Mouse (Mus musculus) lung, adult 2 months (tissue): ENCODE data around the gene Satb1. TPM values are rescaled to one million over a fixed set of nuclear protein-coding genes. Genes with fewer than 3 reads are reported as not detected.

Experiments used
- DNase-seq: peaks from one replicate; pipeline ENCODE4 v3.0.0; 2022
- H3K4me1 ChIP-seq: fragments of 200-500 bp; 2 replicates; pipeline ENCODE4 v1.6.1; 2011; ENCODE audit warnings: low read length; ENCODE audit not compliant: control insufficient read depth, insufficient read depth
- H3K4me3 ChIP-seq: fragments of 200-500 bp; replicated peaks from 2 replicates; pipeline ENCODE3; 2011; ENCODE audit warnings: low read depth, mild to moderate bottlenecking, control low read depth, low read length; ENCODE audit errors: extremely low read depth
- CTCF ChIP-seq: fragments of 200-500 bp; IDR thresholded peaks from 2 replicates; pipeline ENCODE4 v1.5.1; 2011; ENCODE audit warnings: mild to moderate bottlenecking, low read length, control low read depth; ENCODE audit not compliant: insufficient read depth
- POLR2A ChIP-seq: fragments of 200-500 bp; IDR thresholded peaks from 2 replicates; pipeline ENCODE4 v1.6.1; 2011; ENCODE audit warnings: low read depth, mild to moderate bottlenecking, control low read depth, low read length, borderline replicate concordance; ENCODE audit errors: extremely low read depth
- WGBS: fragments of 180-500 bp; shearing (Covaris S2); methylation state at CpG from one replicate; pipeline ENCODE4 v1.1.7; 2018; 5-methylcytosine and 5-hydroxymethylcytosine counted together
- polyA plus RNA-seq: library from polyadenylated mRNA; depleted of rRNA; stranded (reverse); fragments of >200 nt; gene quantifications from 2 replicates; pipeline ENCODE4 v1.2.3, GENCODE M21; 2012

Satb1 gene
- polyA plus RNA-seq, 1 experiment = 8.4 TPM

DNA sequence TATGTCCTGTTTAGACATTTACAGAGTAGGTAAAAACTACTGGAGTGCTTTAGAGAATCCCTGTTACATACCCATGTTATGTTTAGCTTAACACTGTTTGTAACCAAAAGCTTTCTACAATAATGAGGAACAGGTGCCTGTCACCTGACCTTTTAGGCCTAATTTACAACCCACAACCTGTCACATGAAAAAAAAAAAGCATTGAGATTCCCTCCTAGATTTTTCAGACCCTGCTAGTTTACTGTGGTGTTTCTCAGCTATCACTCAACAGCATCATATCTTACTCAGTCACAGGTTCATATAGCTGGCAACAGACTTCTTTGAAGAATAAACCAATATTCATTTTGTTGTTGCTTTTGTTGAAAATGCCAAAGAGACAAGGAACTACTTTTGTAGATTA lies 3.7 kb downstream of the Satb1 start:
- DNase-seq = no peak
- H3K4me1 ChIP-seq = no peaks in the 10 kb centered on the region
- no peak for TF ChIP-seq POLR2A
- TF ChIP-seq CTCF = no peak
- H3K4me3 ChIP-seq = no peak overlapping the region

DNA sequence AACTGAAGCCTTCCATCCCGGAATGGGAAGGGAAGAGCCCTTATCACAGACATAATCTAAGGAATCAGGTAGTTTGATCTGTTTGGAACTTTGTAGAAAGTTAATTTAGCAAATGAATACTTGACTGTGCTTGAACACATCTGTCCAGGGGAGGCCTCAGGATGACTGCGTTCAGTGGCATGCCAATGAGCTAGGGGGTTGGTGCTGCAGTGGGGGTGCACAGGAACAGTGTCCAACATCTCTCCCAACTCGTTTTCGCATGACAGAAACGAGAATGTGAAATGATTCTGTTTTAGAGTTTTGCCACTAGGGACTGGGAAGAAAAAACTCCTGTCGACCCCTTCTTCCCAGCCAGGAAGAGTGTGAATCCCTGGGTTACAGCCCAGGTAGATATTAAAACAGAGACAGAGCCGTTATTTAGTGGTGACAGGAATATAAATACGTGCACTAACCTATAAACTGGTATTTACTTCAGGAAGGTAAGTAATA lies 5.1 kb downstream of the Satb1 start:
- no peaks in the 10 kb centered on the region for H3K4me1 ChIP-seq
- TF ChIP-seq POLR2A = no peak
- TF ChIP-seq CTCF = no peak
- no peak for DNase-seq
- H3K4me3 ChIP-seq = no peak overlapping the region
- 51% methylated on average over 8 of the region's 8 CpGs for WGBS

DNA sequence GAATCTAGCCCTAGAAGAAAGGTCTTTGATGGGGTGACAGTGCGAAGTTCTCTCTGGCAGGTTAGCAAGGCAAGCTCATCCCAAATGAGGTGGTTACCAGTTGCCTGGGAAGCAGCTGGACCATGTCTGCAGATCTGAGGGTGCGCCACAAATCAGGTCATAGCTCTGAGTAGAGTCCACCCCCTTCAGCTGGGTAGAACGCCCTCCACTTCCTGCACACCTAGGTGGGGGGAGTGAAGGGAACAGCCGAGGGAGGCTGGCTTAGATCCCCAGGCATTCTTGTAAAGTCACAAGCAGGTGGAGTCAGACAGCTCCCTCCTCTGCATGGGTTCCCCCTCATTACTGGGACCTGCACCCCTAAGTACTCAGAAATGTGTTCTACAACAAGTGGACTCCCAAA lies 6.6 kb downstream of the Satb1 start:
- Histone ChIP-seq H3K4me1 (no peaks in the 10 kb centered on the region), H3K4me3 (no peak overlapping the region)
- TF ChIP-seq CTCF (no peak), POLR2A (no peak)

DNA sequence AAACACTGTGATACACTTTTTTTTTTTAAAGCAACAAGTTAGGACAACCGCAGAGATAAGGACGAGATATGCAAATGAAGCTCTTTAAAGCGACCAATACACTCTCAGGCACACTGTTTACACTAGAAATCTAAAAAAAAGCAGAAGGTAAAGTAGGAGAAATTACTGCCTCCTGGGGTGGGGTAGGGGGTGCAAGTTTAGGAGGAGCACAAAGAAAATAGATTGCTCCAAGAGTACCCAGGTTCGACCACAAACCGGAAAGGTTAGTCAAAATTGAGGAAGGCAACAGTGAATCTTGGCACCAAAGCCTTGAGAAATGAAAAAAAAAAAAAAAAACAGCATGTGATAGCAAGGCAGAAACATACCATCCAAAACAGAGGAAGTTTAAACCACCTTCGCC lies 18.8 kb downstream of the Satb1 start:
- DNase-seq = no peak
- TF ChIP-seq POLR2A (no peak), CTCF (no peak)
- 38% methylated on average over 6 of the region's 6 CpGs for WGBS
- Histone ChIP-seq H3K4me1 (no peaks in the 10 kb centered on the region; the same call in 1 of the 2 replicates), H3K4me3 (no peak overlapping the region)

More for the DNA sequence above, 6.6 kb downstream of the Satb1 start:
- DNase-seq = no peak
- 54% methylated on average over 4 of the region's 4 CpGs for WGBS

DNA sequence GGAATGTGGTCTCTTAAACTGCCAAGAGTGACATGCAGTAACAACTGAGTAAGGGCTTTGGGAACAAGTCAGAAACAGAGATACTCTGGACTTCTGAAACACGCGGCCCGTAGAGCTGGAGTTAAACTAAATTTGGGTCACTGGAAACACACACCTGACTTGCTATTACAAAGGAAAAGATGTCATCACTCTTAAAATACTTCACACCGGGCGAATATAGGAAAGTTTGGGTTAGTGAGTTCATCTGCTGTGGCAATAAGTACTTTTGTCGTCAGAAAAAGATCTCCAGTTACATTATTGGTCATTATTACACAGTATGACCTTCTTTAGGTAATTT lies 19.3 kb downstream of the Satb1 start:
- TF ChIP-seq CTCF = no peak
- no peak for DNase-seq
- under 1% methylated on average over 6 of the region's 6 CpGs for WGBS
- H3K4me1 ChIP-seq = no peaks in the 10 kb centered on the region; the same call in 1 of the 2 replicates
- peak overlapping the region; percentile 60 for H3K4me3 ChIP-seq

DNA sequence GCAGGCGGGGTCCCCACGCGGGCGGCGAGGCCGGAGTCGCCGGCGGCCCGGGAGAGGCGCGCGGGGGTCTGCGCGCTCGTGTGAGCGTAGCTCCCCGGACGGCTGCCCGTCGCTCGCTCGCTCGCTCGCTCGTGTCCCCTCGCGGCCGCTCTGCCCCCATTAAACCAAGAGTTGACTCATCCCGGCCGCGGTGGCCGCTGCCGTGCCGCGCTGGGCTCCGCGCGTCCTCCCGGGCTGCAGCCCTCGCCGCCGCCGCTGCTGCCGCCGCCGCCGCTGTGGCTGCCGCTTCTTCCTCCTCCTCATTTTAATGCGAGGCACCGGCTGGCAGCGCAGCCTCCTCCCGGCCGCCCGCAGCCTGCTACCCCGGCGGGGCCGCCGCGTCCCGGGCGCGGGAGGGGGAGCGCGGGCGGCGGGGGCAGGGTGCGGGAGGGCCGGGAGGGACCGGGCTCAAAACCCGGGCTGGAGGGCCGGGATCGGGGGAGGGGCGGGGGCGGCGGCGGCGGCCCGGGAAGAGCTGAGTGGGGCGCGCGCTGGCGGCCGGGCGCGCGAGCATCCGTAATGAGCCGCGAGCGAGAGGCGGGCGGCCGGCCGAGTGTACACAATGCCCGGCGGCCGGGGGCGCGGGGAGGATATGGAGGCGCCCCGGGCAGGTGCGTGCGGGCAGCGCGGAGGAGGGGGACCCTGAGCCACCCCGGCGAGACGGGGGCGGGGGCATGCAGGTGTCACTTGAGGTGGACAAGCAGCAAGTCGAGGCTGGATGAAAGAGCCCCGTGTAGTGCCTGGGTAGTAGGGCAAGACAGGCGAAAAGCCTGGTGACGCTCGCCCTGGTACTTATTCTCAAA lies 19.9 kb downstream of the Satb1 start:
- DNase-seq = peak; percentile 37
- Histone ChIP-seq H3K4me3 (peak overlapping the region; percentile 64), H3K4me1 (no peaks in the 10 kb centered on the region; the same call in 1 of the 2 replicates)
- no peak for TF ChIP-seq CTCF
- TF ChIP-seq POLR2A = no peak
- WGBS = 1% methylated on average over 112 of the region's 115 CpGs

DNA sequence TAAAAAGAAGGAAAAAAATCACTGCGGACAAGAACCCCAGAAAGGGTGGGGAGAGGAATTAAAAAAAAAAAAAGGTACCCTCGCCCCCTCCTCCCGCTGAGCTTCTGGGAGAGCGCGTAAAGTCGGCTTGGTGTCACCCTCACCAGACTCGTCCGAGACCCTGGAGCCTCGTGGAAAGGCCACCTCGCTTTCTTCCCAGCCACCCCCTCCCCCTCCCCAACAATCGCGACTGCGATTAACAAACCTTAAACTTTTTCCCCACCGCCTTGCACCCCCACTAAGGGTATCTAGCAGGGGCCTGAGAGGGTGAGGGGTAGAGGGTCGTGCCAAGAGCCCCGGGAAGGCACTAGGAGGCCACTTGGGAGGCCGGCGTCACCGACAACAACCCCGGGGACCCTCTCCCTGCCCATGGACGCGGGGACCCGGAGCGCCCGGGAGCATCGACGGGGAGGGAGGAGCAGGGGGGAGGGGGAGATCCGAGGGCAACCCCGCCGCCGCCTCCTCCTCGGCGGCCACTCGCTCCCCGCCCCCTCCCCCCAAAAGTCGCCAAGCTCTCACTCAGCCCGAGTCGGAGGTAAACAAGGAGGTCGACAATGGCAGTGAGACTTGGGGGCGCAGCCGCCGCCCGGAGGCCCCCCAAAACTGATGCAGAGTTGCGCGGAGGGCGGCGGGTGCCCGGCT lies 20.7 kb downstream of the Satb1 start:
- no peak for DNase-seq
- H3K4me1 ChIP-seq = no peaks in the 10 kb centered on the region; the same call in 1 of the 2 replicates
- H3K4me3 ChIP-seq = peak overlapping the region; percentile 64
- TF ChIP-seq POLR2A (no peak), CTCF (no peak)
- under 1% methylated on average over 35 of the region's 48 CpGs for WGBS

DNA sequence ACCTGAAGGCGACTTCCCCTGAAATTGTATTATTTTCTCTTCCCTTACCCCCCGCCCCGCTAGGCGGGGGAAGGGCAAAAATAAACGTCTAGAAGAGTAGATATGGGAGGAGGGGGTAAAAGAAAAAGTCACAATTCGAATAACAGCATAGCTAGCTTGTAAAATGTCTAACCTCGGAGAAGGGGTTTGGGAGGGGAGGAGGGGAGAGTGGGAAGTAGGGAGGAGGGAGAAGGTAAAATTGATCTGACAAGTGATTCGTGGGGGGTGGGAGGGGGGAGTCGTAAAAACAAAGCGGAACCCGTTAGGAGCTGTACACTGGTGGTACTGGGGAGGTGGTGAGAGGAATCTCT lies 21.2 kb downstream of the Satb1 start:
- TF ChIP-seq CTCF = no peak
- TF ChIP-seq POLR2A = no peak
- WGBS = under 1% methylated on average over 11 of the region's 11 CpGs
- peak overlapping the region; percentile 64 for H3K4me3 ChIP-seq
- no peaks in the 10 kb centered on the region; the same call in 1 of the 2 replicates for H3K4me1 ChIP-seq
- DNase-seq = no peak

DNA sequence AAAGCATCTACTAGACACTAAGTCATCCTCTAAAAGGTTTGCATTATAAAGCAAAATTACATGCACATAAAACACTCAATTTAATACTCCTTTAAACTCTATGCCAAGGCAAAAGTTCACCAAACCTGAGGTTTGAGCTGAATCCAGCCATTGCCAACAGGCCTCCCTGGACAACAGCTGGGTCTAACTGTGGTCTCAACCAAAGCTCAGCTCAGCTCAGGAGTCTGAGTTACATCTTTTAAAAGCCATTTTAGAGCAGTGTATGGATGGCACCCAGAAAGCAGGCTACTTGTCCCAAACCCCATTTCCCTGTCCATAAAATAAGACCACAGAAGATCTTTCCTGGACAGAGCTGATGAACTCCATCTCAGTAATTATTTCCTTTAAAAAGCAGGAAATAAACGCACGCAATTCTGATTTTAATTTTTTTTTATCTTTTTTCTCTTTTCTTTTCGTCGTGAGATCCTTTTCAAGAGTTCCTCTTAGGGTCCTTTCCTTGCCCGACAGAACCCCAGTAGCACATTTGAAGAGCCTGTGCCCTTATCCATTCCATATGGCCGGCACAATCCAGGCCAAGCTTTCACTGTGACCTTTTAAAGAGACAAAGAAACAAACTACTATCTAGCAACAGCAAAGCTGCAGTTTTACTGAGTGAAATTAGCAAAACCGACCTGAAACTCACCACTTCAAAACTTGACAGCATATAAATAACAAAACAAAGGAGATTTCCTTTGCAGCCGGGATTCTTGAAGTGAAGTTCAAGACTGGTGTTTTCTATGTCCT lies 21.8 kb downstream of the Satb1 start:
- H3K4me3 ChIP-seq = no peak overlapping the region
- H3K4me1 ChIP-seq = no peaks in the 10 kb centered on the region; the same call in 1 of the 2 replicates
- TF ChIP-seq CTCF (no peak), POLR2A (no peak)
- DNase-seq = no peak
- 11% methylated on average over 8 of the region's 8 CpGs for WGBS
